Mouse (Mus musculus): Measurements from ENCODE around the gene Setd5. TPM values are rescaled to one million over a fixed set of nuclear protein-coding genes. Genes with fewer than 3 reads are reported as not detected.

Gene Setd5
- polyA plus RNA-seq, 1 experiment = 19.0 TPM

- H3K27ac ChIP-seq (replicated peaks; ENCODE audit: low read depth, low read length) = no peak overlapping the region
- H3K4me3 ChIP-seq (ENCODE audit: insufficient read depth, low read depth, low read length) = no peak overlapping the region
- H3K4me1 ChIP-seq (ENCODE audit: control insufficient read depth, insufficient read depth, insufficient read length, low read length) = peaks cover 3% of the 10 kb centered on the region; the same call in 1 of the 2 replicates
These were observed 68.1 kb downstream of the Setd5 start for GRCm38 (mm10) chr6:113145249-113145648.

- no peak overlapping the region for H3K4me3 ChIP-seq (ENCODE audit: insufficient read depth, low read depth, low read length)
- H3K4me1 ChIP-seq (ENCODE audit: control insufficient read depth, insufficient read depth, insufficient read length, low read length) = no peaks in the 10 kb centered on the region
- no peak overlapping the region for H3K27ac ChIP-seq (replicated peaks; ENCODE audit: low read depth, low read length)
These were observed 76.9 kb downstream of the Setd5 start for GRCm38 (mm10) chr6:113154071-113154470.

GRCm38 (mm10) chr6:113154886-113155285, 77.7 kb downstream of the Setd5 start:
- Histone ChIP-seq H3K4me1 (ENCODE audit: control insufficient read depth, insufficient read depth, insufficient read length, low read length) (no peaks in the 10 kb centered on the region), H3K4me3 (ENCODE audit: insufficient read depth, low read depth, low read length) (no peak overlapping the region), H3K27ac (replicated peaks; ENCODE audit: low read depth, low read length) (no peak overlapping the region)

- Histone ChIP-seq H3K4me1 (ENCODE audit: control insufficient read depth, insufficient read depth, insufficient read length, low read length) (no peaks in the 10 kb centered on the region), H3K4me3 (ENCODE audit: insufficient read depth, low read depth, low read length) (no peak overlapping the region), H3K27ac (replicated peaks; ENCODE audit: low read depth, low read length) (no peak overlapping the region)
These were observed 78.9 kb downstream of the Setd5 start for GRCm38 (mm10) chr6:113156064-113156463.

- H3K4me3 ChIP-seq (ENCODE audit: insufficient read depth, low read depth, low read length) = no peak overlapping the region
- no peaks in the 10 kb centered on the region for H3K4me1 ChIP-seq (ENCODE audit: control insufficient read depth, insufficient read depth, insufficient read length, low read length)
- no peak overlapping the region for H3K27ac ChIP-seq (replicated peaks; ENCODE audit: low read depth, low read length)
These were observed 82.9 kb downstream of the Setd5 start for GRCm38 (mm10) chr6:113160106-113160505.

- H3K4me3 ChIP-seq (ENCODE audit: insufficient read depth, low read depth, low read length) = no peak overlapping the region
- no peaks in the 10 kb centered on the region for H3K4me1 ChIP-seq (ENCODE audit: control insufficient read depth, insufficient read depth, insufficient read length, low read length)
These were observed 84.8 kb downstream of the Setd5 start for GRCm38 (mm10) chr6:113161982-113162381.

DNA sequence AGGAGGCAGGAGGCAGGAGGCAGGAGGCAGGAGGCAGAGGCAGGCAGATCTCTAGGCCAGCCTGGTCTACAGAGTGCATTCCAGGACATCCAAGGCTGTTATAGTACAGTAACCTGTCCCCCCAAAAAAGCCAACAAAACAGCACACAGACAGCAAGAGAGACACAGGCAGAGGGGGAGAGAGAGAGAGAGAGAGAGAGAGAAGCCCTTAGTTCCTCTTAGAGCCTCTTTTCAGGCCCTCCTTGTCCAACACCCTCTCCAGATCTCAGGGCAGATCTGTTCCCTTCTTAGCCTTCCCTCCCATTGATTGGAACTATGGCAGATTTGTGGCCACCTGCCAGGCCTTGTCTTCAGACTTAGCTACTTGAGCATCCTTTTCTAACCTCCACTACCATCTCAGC, 86.3 kb downstream of the Setd5 start:
- no peaks in the 10 kb centered on the region for H3K4me1 ChIP-seq (ENCODE audit: control insufficient read depth, insufficient read depth, insufficient read length, low read length)
- no peak overlapping the region for H3K27ac ChIP-seq (replicated peaks; ENCODE audit: low read depth, low read length)
- H3K4me3 ChIP-seq (ENCODE audit: insufficient read depth, low read depth, low read length) = no peak overlapping the region

More at GRCm38 (mm10) chr6:113161982-113162381, 84.8 kb downstream of the Setd5 start:
- H3K27ac ChIP-seq (replicated peaks; ENCODE audit: low read depth, low read length) = no peak overlapping the region

- Histone ChIP-seq H3K4me3 (ENCODE audit: insufficient read depth, low read depth, low read length) (no peak overlapping the region), H3K4me1 (ENCODE audit: control insufficient read depth, insufficient read depth, insufficient read length, low read length) (no peaks in the 10 kb centered on the region), H3K27ac (replicated peaks; ENCODE audit: low read depth, low read length) (no peak overlapping the region)
These were observed 89.6 kb downstream of the Setd5 start for GRCm38 (mm10) chr6:113166661-113167251.

DNA sequence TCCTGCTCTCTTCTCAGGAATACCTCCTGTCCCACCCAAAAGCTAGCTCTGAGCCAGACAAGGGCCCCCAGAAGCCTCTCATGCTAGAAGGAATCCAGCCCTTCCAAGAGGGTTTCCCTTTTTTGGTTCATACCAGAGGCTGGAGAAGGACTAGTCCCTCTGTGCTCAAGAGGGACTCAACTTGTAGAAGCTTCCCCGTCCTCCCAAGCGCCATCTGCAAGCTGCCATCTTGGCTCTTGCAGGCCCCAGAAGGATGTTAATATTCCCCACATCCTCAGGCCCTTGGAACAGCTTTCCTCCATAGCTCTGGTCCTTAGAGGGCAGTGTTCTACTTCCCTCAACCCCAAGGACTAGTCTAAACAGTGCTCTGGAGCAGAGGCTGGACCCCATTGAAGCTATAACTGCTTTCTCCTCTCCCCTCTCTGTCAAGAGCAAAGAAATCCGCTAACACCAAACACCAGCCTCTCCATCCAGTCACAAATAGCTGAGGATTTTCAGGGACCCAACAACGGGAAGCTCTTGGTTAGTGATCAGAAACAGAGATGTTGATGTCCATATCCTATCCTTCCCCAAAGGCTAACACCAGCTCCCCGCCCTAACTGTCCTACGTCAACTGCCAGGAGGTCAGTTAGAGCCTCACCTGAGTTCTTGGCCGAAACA, 91.3 kb downstream of the Setd5 start:
- no peak overlapping the region for H3K27ac ChIP-seq (replicated peaks; ENCODE audit: low read depth, low read length)
- H3K4me3 ChIP-seq (ENCODE audit: insufficient read depth, low read depth, low read length) = no peak overlapping the region
- H3K4me1 ChIP-seq (ENCODE audit: control insufficient read depth, insufficient read depth, insufficient read length, low read length) = no peaks in the 10 kb centered on the region

- H3K27ac ChIP-seq (replicated peaks; ENCODE audit: low read depth, low read length) = no peak overlapping the region
- H3K4me1 ChIP-seq (ENCODE audit: control insufficient read depth, insufficient read depth, insufficient read length, low read length) = no peaks in the 10 kb centered on the region
- no peak overlapping the region for H3K4me3 ChIP-seq (ENCODE audit: insufficient read depth, low read depth, low read length)
These were observed 92.7 kb downstream of the Setd5 start for GRCm38 (mm10) chr6:113169852-113170251.

- no peak overlapping the region for H3K4me3 ChIP-seq (ENCODE audit: insufficient read depth, low read depth, low read length)
- H3K4me1 ChIP-seq (ENCODE audit: control insufficient read depth, insufficient read depth, insufficient read length, low read length) = no peaks in the 10 kb centered on the region
- no peak overlapping the region for H3K27ac ChIP-seq (replicated peaks; ENCODE audit: low read depth, low read length)
These were observed 93.5 kb downstream of the Setd5 start for GRCm38 (mm10) chr6:113170651-113171050.

DNA sequence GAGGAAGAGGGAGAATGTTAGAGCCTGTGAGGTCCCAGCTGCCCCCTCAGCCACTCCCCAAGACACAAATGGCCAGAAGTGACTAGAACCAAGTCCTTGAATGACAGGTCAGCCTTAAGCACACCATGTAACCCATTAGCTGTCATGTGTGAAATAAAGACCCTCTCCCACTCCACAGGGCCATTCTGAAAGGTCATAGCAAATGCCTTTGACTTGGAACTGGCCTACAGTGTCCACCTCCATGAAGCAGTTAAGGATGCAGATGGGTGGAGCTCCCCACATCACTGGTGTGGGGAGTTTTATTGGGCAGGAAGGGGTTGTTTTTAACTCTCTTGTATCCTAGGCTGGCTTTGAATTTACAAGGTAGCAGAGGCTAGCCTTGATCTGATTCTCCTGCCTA, 94.8 kb downstream of the Setd5 start:
- no peak overlapping the region for H3K4me3 ChIP-seq (ENCODE audit: insufficient read depth, low read depth, low read length)
- no peaks in the 10 kb centered on the region for H3K4me1 ChIP-seq (ENCODE audit: control insufficient read depth, insufficient read depth, insufficient read length, low read length)
- no peak overlapping the region for H3K27ac ChIP-seq (replicated peaks; ENCODE audit: low read depth, low read length)

GRCm38 (mm10) chr6:113172568-113172967, 95.4 kb downstream of the Setd5 start:
- Histone ChIP-seq H3K4me3 (ENCODE audit: insufficient read depth, low read depth, low read length) (no peak overlapping the region), H3K4me1 (ENCODE audit: control insufficient read depth, insufficient read depth, insufficient read length, low read length) (no peaks in the 10 kb centered on the region), H3K27ac (replicated peaks; ENCODE audit: low read depth, low read length) (no peak overlapping the region)

GRCm38 (mm10) chr6:113175469-113175868, 98.3 kb downstream of the Setd5 start:
- Histone ChIP-seq H3K4me1 (ENCODE audit: control insufficient read depth, insufficient read depth, insufficient read length, low read length) (no peaks in the 10 kb centered on the region), H3K27ac (replicated peaks; ENCODE audit: low read depth, low read length) (no peak overlapping the region), H3K4me3 (ENCODE audit: insufficient read depth, low read depth, low read length) (no peak overlapping the region)

DNA sequence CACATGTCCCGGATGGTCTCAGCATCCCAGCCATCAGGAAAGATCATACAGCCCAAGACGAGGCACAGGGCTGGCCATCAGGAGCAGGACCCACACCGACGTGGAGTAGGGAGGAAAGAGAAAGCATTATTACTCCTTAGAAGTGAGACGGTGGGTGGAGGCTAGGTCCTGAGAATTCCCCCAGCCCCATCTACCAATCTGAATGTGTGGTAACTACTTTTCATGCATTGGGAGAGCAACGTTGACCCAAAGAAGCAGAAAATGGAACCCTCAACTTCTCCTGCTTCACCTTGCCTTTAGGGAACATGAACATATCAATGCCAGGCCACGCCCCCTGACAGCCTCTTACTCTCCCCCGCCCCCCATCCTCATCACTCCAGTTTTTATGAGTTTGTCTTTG, 99.4 kb downstream of the Setd5 start:
- Histone ChIP-seq H3K27ac (replicated peaks; ENCODE audit: low read depth, low read length) (no peak overlapping the region), H3K4me1 (ENCODE audit: control insufficient read depth, insufficient read depth, insufficient read length, low read length) (no peaks in the 10 kb centered on the region)

More for the DNA sequence above, 99.4 kb downstream of the Setd5 start:
- H3K4me3 ChIP-seq (ENCODE audit: insufficient read depth, low read depth, low read length) = no peak overlapping the region

Measured in brown adipose tissue, adult 24 weeks (tissue).